Mouse (Mus musculus): ENCODE measurements around the gene Hoxd13. TPM values are rescaled to one million over a fixed set of nuclear protein-coding genes. Genes with fewer than 3 reads are reported as not detected.

Hoxd13 gene
- total and polyA plus RNA-seq, 2 experiments from 2014 or later: not detected

GRCm38 (mm10) chr2:74663291-74663925 is 4.7 kb upstream of the Hoxd13 start:
- no peak overlapping the region for H3K4me2 ChIP-seq (ENCODE audit: low read depth)
- WGBS: 3% methylated on average over 18 of the region's 18 CpGs
- H3K9me3 ChIP-seq (ENCODE audit: low read length): no peaks in the 10 kb centered on the region
- peak; percentile 82 for DNase-seq
- no peak overlapping the region for H3K4me3 ChIP-seq (ENCODE audit: low read depth, low read length)
- no peak overlapping the region for H3K9ac ChIP-seq
- TF ChIP-seq CTCF (IDR thresholded peaks at IDR 0.05; ENCODE audit: low read depth): peak; percentile 85
- no peaks in the 10 kb centered on the region for H3K4me1 ChIP-seq (ENCODE audit: insufficient read depth)
- H3K27ac ChIP-seq (ENCODE audit: low read depth, low read length): no peak overlapping the region
- peak; percentile 73; the same call in 1 of the 2 replicates for ATAC-seq
- peaks cover 92% of the 10 kb centered on the region for H3K27me3 ChIP-seq (ENCODE audit: insufficient read depth, low read length)
- no peaks in the 10 kb centered on the region for H3K36me3 ChIP-seq (ENCODE audit: insufficient read depth)

GRCm38 (mm10) chr2:74666411-74666810 is 1.7 kb upstream of the Hoxd13 start:
- no peaks in the 10 kb centered on the region for H3K4me1 ChIP-seq (ENCODE audit: insufficient read depth)
- no peak overlapping the region for H3K27ac ChIP-seq (ENCODE audit: low read depth, low read length)
- ATAC-seq (no peak), DNase-seq (no peak)
- H3K4me2 ChIP-seq (ENCODE audit: low read depth): no peak overlapping the region
- 3% methylated on average over 7 of the region's 7 CpGs for WGBS
- H3K9me3 ChIP-seq (ENCODE audit: low read length): no peaks in the 10 kb centered on the region
- no peak overlapping the region for H3K9ac ChIP-seq
- H3K27me3 ChIP-seq (ENCODE audit: insufficient read depth, low read length): peaks cover 95% of the 10 kb centered on the region
- no peak overlapping the region for H3K4me3 ChIP-seq (ENCODE audit: low read depth, low read length)
- no peak for TF ChIP-seq CTCF (IDR thresholded peaks at IDR 0.05; ENCODE audit: low read depth)
- H3K36me3 ChIP-seq (ENCODE audit: insufficient read depth): no peaks in the 10 kb centered on the region

GRCm38 (mm10) chr2:74667191-74667841 is 794 bp upstream of the Hoxd13 start:
- no peaks in the 10 kb centered on the region for H3K9me3 ChIP-seq (ENCODE audit: low read length)
- WGBS: 2% methylated on average over 36 of the region's 36 CpGs
- ATAC-seq: no peak

GRCm38 (mm10) chr2:74668370-74669229 is 490 bp downstream of the Hoxd13 start:
- peak overlapping the region; percentile 37 for H3K4me2 ChIP-seq (ENCODE audit: low read depth)
- peaks cover 95% of the 10 kb centered on the region for H3K27me3 ChIP-seq (ENCODE audit: insufficient read depth, low read length)
- H3K9me3 ChIP-seq (ENCODE audit: low read length): no peaks in the 10 kb centered on the region
- peak overlapping the region; percentile 10 for H3K4me3 ChIP-seq (ENCODE audit: low read depth, low read length)
- TF ChIP-seq CTCF (IDR thresholded peaks at IDR 0.05; ENCODE audit: low read depth): no peak
- H3K9ac ChIP-seq: no peak overlapping the region
- DNase-seq (peak; percentile 55), ATAC-seq (peak; percentile 58; the same call in 1 of the 2 replicates)
- no peak overlapping the region for H3K27ac ChIP-seq (ENCODE audit: low read depth, low read length)
- no peaks in the 10 kb centered on the region for H3K36me3 ChIP-seq (ENCODE audit: insufficient read depth)
- H3K4me1 ChIP-seq (ENCODE audit: insufficient read depth): no peaks in the 10 kb centered on the region
- 3% methylated on average over 68 of the region's 74 CpGs for WGBS

More at GRCm38 (mm10) chr2:74667191-74667841, 794 bp upstream of the Hoxd13 start:
- Histone ChIP-seq H3K4me3 (ENCODE audit: low read depth, low read length) (no peak overlapping the region), H3K4me2 (ENCODE audit: low read depth) (no peak overlapping the region), H3K9ac (no peak overlapping the region), H3K4me1 (ENCODE audit: insufficient read depth) (no peaks in the 10 kb centered on the region), H3K27ac (ENCODE audit: low read depth, low read length) (no peak overlapping the region), H3K36me3 (ENCODE audit: insufficient read depth) (no peaks in the 10 kb centered on the region), H3K27me3 (ENCODE audit: insufficient read depth, low read length) (peaks cover 95% of the 10 kb centered on the region)
- peak; percentile 48 for DNase-seq
- TF ChIP-seq CTCF (IDR thresholded peaks at IDR 0.05; ENCODE audit: low read depth): no peak

GRCm38 (mm10) chr2:74669230-74669578 is 1.1 kb downstream of the Hoxd13 start:
- no peak for DNase-seq
- Histone ChIP-seq H3K27ac (ENCODE audit: low read depth, low read length) (no peak overlapping the region), H3K4me1 (ENCODE audit: insufficient read depth) (no peaks in the 10 kb centered on the region), H3K4me3 (ENCODE audit: low read depth, low read length) (no peak overlapping the region), H3K27me3 (ENCODE audit: insufficient read depth, low read length) (peaks cover 95% of the 10 kb centered on the region), H3K4me2 (ENCODE audit: low read depth) (no peak overlapping the region), H3K36me3 (ENCODE audit: insufficient read depth) (no peaks in the 10 kb centered on the region), H3K9ac (no peak overlapping the region), H3K9me3 (ENCODE audit: low read length) (no peaks in the 10 kb centered on the region)
- TF ChIP-seq CTCF (IDR thresholded peaks at IDR 0.05; ENCODE audit: low read depth): no peak
- 4% methylated on average over 3 of the region's 3 CpGs for WGBS
- ATAC-seq: no peak

GRCm38 (mm10) chr2:74669650-74670235 is 1.6 kb downstream of the Hoxd13 start:
- no peak for TF ChIP-seq CTCF (IDR thresholded peaks at IDR 0.05; ENCODE audit: low read depth)
- H3K27me3 ChIP-seq (ENCODE audit: insufficient read depth, low read length): peaks cover 95% of the 10 kb centered on the region
- no peak overlapping the region for H3K9ac ChIP-seq
- 4% methylated on average over 14 of the region's 14 CpGs for WGBS
- H3K4me2 ChIP-seq (ENCODE audit: low read depth): no peak overlapping the region
- H3K27ac ChIP-seq (ENCODE audit: low read depth, low read length): no peak overlapping the region
- DNase-seq (no peak), ATAC-seq (no peak)
- no peaks in the 10 kb centered on the region for H3K4me1 ChIP-seq (ENCODE audit: insufficient read depth)
- no peak overlapping the region for H3K4me3 ChIP-seq (ENCODE audit: low read depth, low read length)
- H3K9me3 ChIP-seq (ENCODE audit: low read length): no peaks in the 10 kb centered on the region
- no peaks in the 10 kb centered on the region for H3K36me3 ChIP-seq (ENCODE audit: insufficient read depth)
